Mouse (Mus musculus) forebrain, postnatal 0 days (tissue): ENCODE results near the gene Cmtm2a. TPM values are rescaled to one million over a fixed set of nuclear protein-coding genes. Genes with fewer than 3 reads are reported as not detected.

ENCODE experiments used
- ATAC-seq: fragments of 200-750 bp; cut with Nextera tagmentation; 2 replicates; pipeline ENCODE4 v1.8.0; 2017; ENCODE audit warnings: mild to moderate bottlenecking, moderate library complexity
- DNase-seq: peaks from one replicate; pipeline ENCODE4 v3.0.0-alpha.2; 2015
- H3K27ac ChIP-seq: fragments of 300-500 bp; sonication (generic); 2 replicates; pipeline ENCODE4 v1.5.1; 2014; ENCODE audit warnings: low read depth, mild to moderate bottlenecking, antibody characterized with exemption, low read length, moderate library complexity, mixed read lengths
- H3K27me3 ChIP-seq: fragments of 300-500 bp; sonication (generic); 2 replicates; pipeline ENCODE4 v1.6.1; 2014; ENCODE audit warnings: mild to moderate bottlenecking, low read length, mixed read lengths; ENCODE audit not compliant: insufficient read depth
- H3K36me3 ChIP-seq: fragments of 300-500 bp; sonication (generic); 2 replicates; pipeline ENCODE4 v1.6.1; 2014; ENCODE audit warnings: mild to moderate bottlenecking, moderate library complexity; ENCODE audit not compliant: insufficient read depth
- H3K4me1 ChIP-seq: fragments of 300-500 bp; sonication (generic); 2 replicates; pipeline ENCODE4 v1.6.1; 2014; ENCODE audit warnings: antibody characterized with exemption; ENCODE audit not compliant: insufficient read depth
- H3K4me2 ChIP-seq: fragments of 300-500 bp; sonication (generic); 2 replicates; pipeline ENCODE4 v1.6.1; 2014; ENCODE audit warnings: low read depth, mild to moderate bottlenecking, moderate library complexity
- H3K4me3 ChIP-seq: fragments of 300-500 bp; sonication (generic); 2 replicates; pipeline ENCODE4 v1.5.1; 2014; ENCODE audit warnings: low read depth, low read length, mixed read lengths
- H3K9ac ChIP-seq: fragments of 300-500 bp; sonication (generic); 2 replicates; pipeline ENCODE4 v1.6.1; 2014; ENCODE audit warnings: mild to moderate bottlenecking
- H3K9me3 ChIP-seq: fragments of 300-500 bp; sonication (generic); 2 replicates; pipeline ENCODE4 v1.6.1; 2016; ENCODE audit warnings: low read length
- CTCF ChIP-seq: sonication (generic); IDR thresholded peaks from 2 replicates; pipeline ENCODE4 v1.5.1; 2016; ENCODE audit warnings: antibody characterized with exemption, control low read depth, low read depth
- WGBS: fragments of 180-500 bp; shearing (Covaris S2); extraction: QIAGEN DNeasy Blood & Tissue Kit; methylation state at CpG from one replicate; pipeline ENCODE4 v1.1.7; 2014; 5-methylcytosine and 5-hydroxymethylcytosine counted together
- polyA plus RNA-seq: library from polyadenylated mRNA; unstranded; fragments of >200 nt; fragmentation: Nextera tagmentation; extraction: Ambion mirVana; gene quantifications from 2 replicates; pipeline ENCODE4 v1.2.1, GENCODE M21; 2015
- total RNA-seq: library from RNA; depleted of rRNA; stranded (reverse); fragments of >200 nt; gene quantifications from 2 replicates; pipeline ENCODE4 v1.2.3, GENCODE M21; 2014; rRNA removed

Cmtm2a gene
- total and polyA plus RNA-seq, 2 experiments from 2014 or later, result 0.14 to 0.17 TPM

- H3K36me3 ChIP-seq, result peaks cover 84% of the 10 kb centered on the region
- no peak for ATAC-seq
Observed at GRCm38 (mm10) chr8:104242038-104242644, 50.8 kb downstream of the Cmtm2a start.

GRCm38 (mm10) chr8:104239418-104239861 is 53.5 kb downstream of the Cmtm2a start:
- WGBS, result 92% methylated on average over 10 of the region's 10 CpGs
- no peak overlapping the region for H3K27ac ChIP-seq
- peaks cover 92% of the 10 kb centered on the region for H3K36me3 ChIP-seq
- ATAC-seq (no peak), DNase-seq (no peak)
- no peak overlapping the region for H3K4me2 ChIP-seq
- H3K9ac ChIP-seq, result no peak overlapping the region
- H3K9me3 ChIP-seq, result no peaks in the 10 kb centered on the region
- H3K27me3 ChIP-seq, result no peaks in the 10 kb centered on the region
- TF ChIP-seq CTCF, result no peak
- no peak overlapping the region for H3K4me3 ChIP-seq
- H3K4me1 ChIP-seq, result no peaks in the 10 kb centered on the region

More at GRCm38 (mm10) chr8:104242038-104242644, 50.8 kb downstream of the Cmtm2a start:
- Histone ChIP-seq H3K9me3 (no peaks in the 10 kb centered on the region), H3K9ac (no peak overlapping the region), H3K27ac (no peak overlapping the region), H3K4me3 (no peak overlapping the region), H3K27me3 (no peaks in the 10 kb centered on the region), H3K4me1 (peaks cover 2% of the 10 kb centered on the region; the same call in 1 of the 2 replicates), H3K4me2 (no peak overlapping the region)
- 88% methylated on average over 12 of the region's 12 CpGs for WGBS
- no peak for TF ChIP-seq CTCF
- DNase-seq, result no peak

GRCm38 (mm10) chr8:104234573-104234972 is 58.4 kb downstream of the Cmtm2a start:
- 49% methylated on average over 6 of the region's 6 CpGs for WGBS
- Histone ChIP-seq H3K4me3 (no peak overlapping the region), H3K27me3 (no peaks in the 10 kb centered on the region), H3K4me1 (no peaks in the 10 kb centered on the region), H3K9ac (no peak overlapping the region), H3K36me3 (peaks cover 91% of the 10 kb centered on the region), H3K27ac (no peak overlapping the region), H3K9me3 (no peaks in the 10 kb centered on the region), H3K4me2 (no peak overlapping the region)
- peak; percentile 62 for TF ChIP-seq CTCF
- DNase-seq (no peak), ATAC-seq (0 out of 2 replicates have a peak, but pooled peaks have one; percentile 60)

- ATAC-seq, result no peak
- WGBS, result 98% methylated on average over 5 of the region's 5 CpGs
- Histone ChIP-seq H3K27me3 (no peaks in the 10 kb centered on the region), H3K4me2 (no peak overlapping the region), H3K4me3 (no peak overlapping the region), H3K9me3 (no peaks in the 10 kb centered on the region), H3K9ac (no peak overlapping the region), H3K4me1 (no peaks in the 10 kb centered on the region), H3K27ac (no peak overlapping the region), H3K36me3 (peaks cover 90% of the 10 kb centered on the region)
- DNase-seq, result no peak
- no peak for TF ChIP-seq CTCF
Observed at GRCm38 (mm10) chr8:104232919-104233318, 60.1 kb downstream of the Cmtm2a start.

GRCm38 (mm10) chr8:104232039-104232438 is 60.9 kb downstream of the Cmtm2a start:
- H3K27ac ChIP-seq, result no peak overlapping the region
- no peak for DNase-seq
- 98% methylated on average over 4 of the region's 4 CpGs for WGBS
- no peak overlapping the region for H3K4me2 ChIP-seq
- H3K27me3 ChIP-seq, result no peaks in the 10 kb centered on the region
- no peaks in the 10 kb centered on the region for H3K9me3 ChIP-seq
- peaks cover 90% of the 10 kb centered on the region for H3K36me3 ChIP-seq
- TF ChIP-seq CTCF, result no peak
- H3K9ac ChIP-seq, result no peak overlapping the region
- H3K4me1 ChIP-seq, result no peaks in the 10 kb centered on the region
- no peak for ATAC-seq
- H3K4me3 ChIP-seq, result no peak overlapping the region

Other genes with a start within 250 kb of the Cmtm2a start
- 10.9 and 18.1 TPM in 2 replicates for gene Cdh5, start 191.6 kb downstream of the Cmtm2a start, total RNA-seq
- 8.1 and 8.4 TPM in 2 replicates for gene Cdh5, start 191.6 kb downstream of the Cmtm2a start, polyA plus RNA-seq
- gene Bean1, start 122.7 kb downstream of the Cmtm2a start, total RNA-seq, result 18.2 and 18.9 TPM in 2 replicates
- gene Bean1, start 122.7 kb downstream of the Cmtm2a start, polyA plus RNA-seq, result 8.6 and 9.9 TPM in 2 replicates
- gene Tk2, start 44.6 kb downstream of the Cmtm2a start, total RNA-seq, result 45.2 and 52.9 TPM in 2 replicates
- gene Tk2, start 44.6 kb downstream of the Cmtm2a start, polyA plus RNA-seq, result 45.2 and 45.3 TPM in 2 replicates
- gene Cklf, start 42.3 kb downstream of the Cmtm2a start, total RNA-seq, result 19.1 and 29.2 TPM in 2 replicates
- 24.8 and 26.8 TPM in 2 replicates for gene Cklf, start 42.3 kb downstream of the Cmtm2a start, polyA plus RNA-seq
- gene Gm45711, start 16.9 kb upstream of the Cmtm2a start, total RNA-seq, result not detected in 2 replicates
- gene Gm45711, start 16.9 kb upstream of the Cmtm2a start, polyA plus RNA-seq, result not detected in 2 replicates
- gene Cmtm1, start 17.0 kb upstream of the Cmtm2a start, total RNA-seq, result 0.62 TPM in 1 of 2 replicates, not detected in the other
- gene Cmtm1, start 17.0 kb upstream of the Cmtm2a start, polyA plus RNA-seq, result not detected in 2 replicates
- not detected in 2 replicates for gene Gm11020, start 28.4 kb upstream of the Cmtm2a start, total RNA-seq
- gene Gm11020, start 28.4 kb upstream of the Cmtm2a start, polyA plus RNA-seq, result not detected in 2 replicates
- gene Cmtm2b, start 29.0 kb upstream of the Cmtm2a start, total RNA-seq, result 0.38 TPM in 1 of 2 replicates, not detected in the other
- not detected in 2 replicates for gene Cmtm2b, start 29.0 kb upstream of the Cmtm2a start, polyA plus RNA-seq
- gene Cmtm3, start 46.2 kb upstream of the Cmtm2a start, total RNA-seq, result 18.4 and 22.0 TPM in 2 replicates
- gene Cmtm3, start 46.2 kb upstream of the Cmtm2a start, polyA plus RNA-seq, result 33.0 and 34.4 TPM in 2 replicates
- gene Cmtm4, start 102.6 kb upstream of the Cmtm2a start, total RNA-seq, result 32.9 and 35.1 TPM in 2 replicates
- gene Cmtm4, start 102.6 kb upstream of the Cmtm2a start, polyA plus RNA-seq, result 2.0 and 2.3 TPM in 2 replicates
- gene Dync1li2, start 149.9 kb upstream of the Cmtm2a start, total RNA-seq, result 104 and 125 TPM in 2 replicates
- 46.4 and 74.0 TPM in 2 replicates for gene Dync1li2, start 149.9 kb upstream of the Cmtm2a start, polyA plus RNA-seq
- 0.43 and 0.46 TPM in 2 replicates for gene Terb1, start 216.7 kb upstream of the Cmtm2a start, total RNA-seq
- 0.14 and 0.44 TPM in 2 replicates for gene Terb1, start 216.7 kb upstream of the Cmtm2a start, polyA plus RNA-seq
- gene Nae1, start 241.5 kb upstream of the Cmtm2a start, total RNA-seq, result 86.3 and 97.6 TPM in 2 replicates
- gene Nae1, start 241.5 kb upstream of the Cmtm2a start, polyA plus RNA-seq, result 120 and 134 TPM in 2 replicates
- gene Car7, start 241.5 kb upstream of the Cmtm2a start, total RNA-seq, result 2.2 and 2.5 TPM in 2 replicates
- gene Car7, start 241.5 kb upstream of the Cmtm2a start, polyA plus RNA-seq, result 1.6 and 2.0 TPM in 2 replicates